ENCODE assay signal across 8 mouse cellular contexts in the genomic region with DNA sequence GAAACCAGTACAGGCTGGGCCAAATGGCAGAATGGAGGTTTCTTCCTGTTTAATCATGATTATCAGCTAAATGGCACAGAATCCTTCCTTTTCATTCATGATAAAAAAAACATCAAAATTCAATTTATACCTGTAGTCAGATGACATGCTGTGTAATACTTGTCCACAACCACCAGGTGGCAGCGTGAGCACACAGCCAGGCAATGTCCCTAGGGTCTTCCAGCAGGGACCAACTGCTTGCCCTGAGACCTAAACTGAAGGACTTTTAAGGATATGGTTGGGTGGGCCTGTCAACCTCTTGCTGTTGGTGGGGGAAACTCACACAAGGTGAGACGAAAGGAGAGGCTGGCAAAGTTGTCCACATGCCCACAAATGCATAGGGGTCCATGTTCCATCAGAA. TPM values are rescaled to one million over a fixed set of nuclear protein-coding genes. Genes with fewer than 3 reads are reported as not detected.
DNase-seq lines count a peak whose midpoint lies in the region; ATAC-seq and TF ChIP-seq lines count a peak whose summit lies in the region.

No protein-coding gene starts in this region.

- peak; percentile 52 to 75 for DNase-seq in cerebellum, adult 18-20 months
- no peak for DNase-seq in cerebellum, adult 8-10 months
- peak; percentile 69 for DNase-seq in liver
- peak; percentile 72 for DNase-seq in hindbrain, embryonic 10.5 days (ENCODE audit: low spot score)
- peak; percentile 81 for DNase-seq in retina, postnatal 1 day

- H3K27me3 ChIP-seq in liver, embryonic 12.5 days (replicated peaks): no peaks in the 10 kb centered on the region
- H3K27me3 ChIP-seq in hindbrain, embryonic 10.5 days (ENCODE audit: insufficient read depth, poor library complexity, severe bottlenecking): no peaks in the 10 kb centered on the region
- no peaks in the 10 kb centered on the region for H3K27me3 ChIP-seq in lung, embryonic 16.5 days (ENCODE audit: control insufficient read depth, insufficient read depth, low read depth, low read length)

- peaks cover 90% of the 10 kb centered on the region for H3K36me3 ChIP-seq in liver, embryonic 12.5 days
- H3K36me3 ChIP-seq in hindbrain, embryonic 10.5 days: peaks cover 89% of the 10 kb centered on the region
- peaks cover 12% of the 10 kb centered on the region for H3K36me3 ChIP-seq in lung, embryonic 16.5 days (ENCODE audit: control insufficient read depth, insufficient read depth, low read length)

- no peak overlapping the region for H3K27ac ChIP-seq in liver, embryonic 12.5 days
- no peak overlapping the region for H3K27ac ChIP-seq in cortical plate, adult 2 months (ENCODE audit: insufficient read depth, low read length)
- H3K27ac ChIP-seq in hindbrain, embryonic 10.5 days: no peak overlapping the region
- no peak overlapping the region for H3K27ac ChIP-seq in lung, embryonic 16.5 days (ENCODE audit: low read length)

- no peaks in the 10 kb centered on the region for H3K4me1 ChIP-seq in liver, embryonic 12.5 days
- peaks cover 2% of the 10 kb centered on the region; the same call in 1 of the 2 replicates for H3K4me1 ChIP-seq in cortical plate, adult 2 months (ENCODE audit: control insufficient read depth, insufficient read depth, low read length)
- H3K4me1 ChIP-seq in hindbrain, embryonic 10.5 days (replicated peaks): peaks cover 14% of the 10 kb centered on the region; the same call in 1 of the 2 replicates
- no peaks in the 10 kb centered on the region for H3K4me1 ChIP-seq in lung, embryonic 16.5 days (replicated peaks; ENCODE audit: control insufficient read depth, insufficient read depth, low read length)

- no peaks in the 10 kb centered on the region for H3K9me3 ChIP-seq in liver, embryonic 12.5 days (replicated peaks)
- H3K9me3 ChIP-seq in hindbrain, embryonic 10.5 days: no peaks in the 10 kb centered on the region
- H3K9me3 ChIP-seq in lung, embryonic 16.5 days (ENCODE audit: control insufficient read depth, low read length): no peaks in the 10 kb centered on the region

- H3K4me2 ChIP-seq in liver, embryonic 12.5 days: no peak overlapping the region
- no peak overlapping the region for H3K4me2 ChIP-seq in lung, embryonic 16.5 days (ENCODE audit: low read depth, low read length)

- TF ChIP-seq CTCF in cortical plate, adult 2 months (IDR thresholded peaks at IDR 0.05; ENCODE audit: extremely low read depth, insufficient read depth, low read length): peak; percentile 96

- 12% methylated on average over 2 of the region's 2 CpGs for WGBS in liver, embryonic 12.5 days (ENCODE audit: insufficient replicate concordance)
- 7% methylated on average over 2 of the region's 2 CpGs for WGBS in hindbrain, embryonic 10.5 days
- 4% methylated on average over 2 of the region's 2 CpGs for WGBS in lung, embryonic 16.5 days

- no peak for ATAC-seq in liver, embryonic 12.5 days
- peak; percentile 48; the same call in 1 of the 2 replicates for ATAC-seq in lung, embryonic 16.5 days (ENCODE audit: low read depth)

- no peak overlapping the region for H3K4me3 ChIP-seq in liver, embryonic 12.5 days
- no peak overlapping the region for H3K4me3 ChIP-seq in cortical plate, adult 2 months (ENCODE audit: insufficient read depth, low read length)
- no peak overlapping the region for H3K4me3 ChIP-seq in hindbrain, embryonic 10.5 days
- no peak overlapping the region for H3K4me3 ChIP-seq in lung, embryonic 16.5 days (ENCODE audit: low read length)

- no peak overlapping the region for H3K9ac ChIP-seq in liver, embryonic 12.5 days
- no peak overlapping the region for H3K9ac ChIP-seq in lung, embryonic 16.5 days (ENCODE audit: low read length)

- TF ChIP-seq POLR2A in cortical plate, adult 2 months (IDR thresholded peaks at IDR 0.05; ENCODE audit: extremely low read depth, insufficient read depth, low read length): no peak

RNA-seq across cellular contexts. Expression of a gene that starts 12.3 kb away (rescaled TPM):
- 64.4 and 68.1 TPM in 2 replicates for polyA plus RNA-seq in liver, embryonic 12.5 days (2016; fragmentation: Nextera tagmentation; extraction: Ambion mirVana)
- polyA plus RNA-seq in cortical plate, adult 2 months (2012; rRNA removed): 52.8 and 54.7 TPM in 2 replicates
- polyA plus RNA-seq in hindbrain, embryonic 10.5 days (2016; fragmentation: Nextera tagmentation; extraction: Ambion mirVana): 86.4 and 92.2 TPM in 2 replicates
- 64.7 and 78.3 TPM in 2 replicates for polyA plus RNA-seq in lung, embryonic 16.5 days (2015; fragmentation: Nextera tagmentation; extraction: Ambion mirVana)

RNA-seq across cellular contexts. Expression of a gene that starts 12.5 kb away (rescaled TPM):
- 9.3 and 11.3 TPM in 2 replicates for polyA plus RNA-seq in liver, embryonic 12.5 days (2016; fragmentation: Nextera tagmentation; extraction: Ambion mirVana)
- polyA plus RNA-seq in cortical plate, adult 2 months (2012; rRNA removed): 30.8 and 32.6 TPM in 2 replicates
- polyA plus RNA-seq in hindbrain, embryonic 10.5 days (2016; fragmentation: Nextera tagmentation; extraction: Ambion mirVana): 21.4 and 25.3 TPM in 2 replicates
- polyA plus RNA-seq in lung, embryonic 16.5 days (2015; fragmentation: Nextera tagmentation; extraction: Ambion mirVana): 17.8 and 18.2 TPM in 2 replicates

RNA-seq across cellular contexts. Expression of a gene that starts 24.4 kb away (rescaled TPM):
- 10.5 and 11.4 TPM in 2 replicates for polyA plus RNA-seq in liver, embryonic 12.5 days (2016; fragmentation: Nextera tagmentation; extraction: Ambion mirVana)
- polyA plus RNA-seq in cortical plate, adult 2 months (2012; rRNA removed): 32.1 and 39.6 TPM in 2 replicates
- polyA plus RNA-seq in hindbrain, embryonic 10.5 days (2016; fragmentation: Nextera tagmentation; extraction: Ambion mirVana): 39.6 and 45.4 TPM in 2 replicates
- 15.3 and 16.4 TPM in 2 replicates for polyA plus RNA-seq in lung, embryonic 16.5 days (2015; fragmentation: Nextera tagmentation; extraction: Ambion mirVana)

RNA-seq across cellular contexts. Expression of a gene that starts 40.1 kb away (rescaled TPM):
- 54.9 and 55.2 TPM in 2 replicates for polyA plus RNA-seq in liver, embryonic 12.5 days (2016; fragmentation: Nextera tagmentation; extraction: Ambion mirVana)
- polyA plus RNA-seq in cortical plate, adult 2 months (2012; rRNA removed): 57.7 and 60.3 TPM in 2 replicates
- polyA plus RNA-seq in hindbrain, embryonic 10.5 days (2016; fragmentation: Nextera tagmentation; extraction: Ambion mirVana): 99.1 and 114 TPM in 2 replicates
- 96.3 and 100 TPM in 2 replicates for polyA plus RNA-seq in lung, embryonic 16.5 days (2015; fragmentation: Nextera tagmentation; extraction: Ambion mirVana)
